Mouse (Mus musculus): ENCODE results near the gene Chst1. TPM values are rescaled to one million over a fixed set of nuclear protein-coding genes. Genes with fewer than 3 reads are reported as not detected.

Gene Chst1
- polyA plus RNA-seq, 1 experiment from 2014 or later, result 2.4 TPM

DNA sequence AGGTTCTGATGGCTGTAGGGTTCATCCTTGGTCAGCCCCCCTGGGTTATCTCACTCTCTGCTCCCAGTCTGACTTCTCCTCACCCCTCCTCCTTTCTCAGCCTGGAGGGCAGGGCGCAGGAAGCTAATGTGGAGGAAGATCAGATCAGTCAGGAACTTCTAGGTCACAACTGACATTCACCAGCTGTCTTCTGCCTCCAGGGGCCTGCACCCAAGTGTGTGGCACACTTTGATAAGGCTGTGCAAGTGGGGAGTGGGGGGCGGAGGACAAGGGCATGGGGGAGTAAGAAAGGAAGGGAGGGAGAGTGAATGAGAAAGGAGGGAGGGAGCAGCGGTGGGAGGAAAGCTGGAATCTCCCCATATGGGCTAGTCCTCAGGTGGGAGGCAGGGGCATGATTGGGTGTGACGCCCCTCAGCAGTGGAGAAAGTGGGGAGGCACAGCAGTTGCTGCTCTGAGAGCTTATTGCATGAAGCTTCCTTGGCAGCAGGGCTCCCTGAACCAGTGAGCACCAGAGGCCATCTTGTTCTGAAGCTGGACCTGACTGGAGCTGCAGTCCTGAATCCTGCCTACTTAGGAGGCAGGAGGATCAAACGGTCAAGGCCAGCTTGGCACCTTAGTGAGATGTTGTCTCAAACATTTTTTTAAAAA, 49.8 kb downstream of the Chst1 start:
- ATAC-seq (replicated peaks; ENCODE audit: insufficient number of reproducible peaks, low FRiP score, low TSS enrichment, low read depth) (no peak), DNase-seq (ENCODE audit: low spot score) (no peak)
- Histone ChIP-seq H3K4me2 (ENCODE audit: low read depth, low read length) (no peak overlapping the region), H3K9me3 (replicated peaks; ENCODE audit: control insufficient read depth, low read length) (no peaks in the 10 kb centered on the region), H3K4me3 (ENCODE audit: low read depth, low read length) (no peak overlapping the region), H3K4me1 (ENCODE audit: control insufficient read depth, insufficient read depth, low read length) (no peaks in the 10 kb centered on the region), H3K36me3 (replicated peaks; ENCODE audit: control insufficient read depth, insufficient read depth, low read depth, low read length) (no peaks in the 10 kb centered on the region), H3K27me3 (ENCODE audit: control insufficient read depth, insufficient read depth, low read length) (no peaks in the 10 kb centered on the region), H3K27ac (replicated peaks; ENCODE audit: low read depth, low read length) (no peak overlapping the region), H3K9ac (replicated peaks; ENCODE audit: low read length) (no peak overlapping the region)
- WGBS, result 63% methylated on average over 5 of the region's 5 CpGs

DNA sequence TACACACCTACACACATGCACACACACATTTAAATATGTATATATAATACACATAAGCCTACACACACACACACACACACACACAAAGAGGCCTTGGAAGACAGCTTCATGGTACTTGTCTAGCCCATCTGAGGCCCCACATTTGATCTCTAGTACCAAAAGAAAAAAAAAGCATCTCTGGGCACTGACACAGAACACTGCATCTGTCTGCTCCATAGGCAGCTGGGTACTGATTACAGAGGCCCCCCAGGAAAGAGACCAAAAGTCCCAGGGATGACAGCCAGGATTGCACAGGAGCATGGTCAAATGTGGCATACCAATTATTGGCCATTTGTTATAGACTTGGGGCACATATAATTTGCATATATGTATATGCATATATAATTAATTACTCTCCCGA, 50.9 kb downstream of the Chst1 start:
- no peaks in the 10 kb centered on the region for H3K36me3 ChIP-seq (replicated peaks; ENCODE audit: control insufficient read depth, insufficient read depth, low read depth, low read length)
- no peaks in the 10 kb centered on the region for H3K27me3 ChIP-seq (ENCODE audit: control insufficient read depth, insufficient read depth, low read length)
- H3K4me2 ChIP-seq (ENCODE audit: low read depth, low read length), result no peak overlapping the region
- 76% methylated on average over 1 of the region's 1 CpGs for WGBS
- no peak overlapping the region for H3K27ac ChIP-seq (replicated peaks; ENCODE audit: low read depth, low read length)
- DNase-seq (ENCODE audit: low spot score) (no peak), ATAC-seq (replicated peaks; ENCODE audit: insufficient number of reproducible peaks, low FRiP score, low TSS enrichment, low read depth) (no peak)
- no peaks in the 10 kb centered on the region for H3K4me1 ChIP-seq (ENCODE audit: control insufficient read depth, insufficient read depth, low read length)
- no peak overlapping the region for H3K4me3 ChIP-seq (ENCODE audit: low read depth, low read length)
- H3K9me3 ChIP-seq (replicated peaks; ENCODE audit: control insufficient read depth, low read length), result no peaks in the 10 kb centered on the region
- no peak overlapping the region for H3K9ac ChIP-seq (replicated peaks; ENCODE audit: low read length)

DNA sequence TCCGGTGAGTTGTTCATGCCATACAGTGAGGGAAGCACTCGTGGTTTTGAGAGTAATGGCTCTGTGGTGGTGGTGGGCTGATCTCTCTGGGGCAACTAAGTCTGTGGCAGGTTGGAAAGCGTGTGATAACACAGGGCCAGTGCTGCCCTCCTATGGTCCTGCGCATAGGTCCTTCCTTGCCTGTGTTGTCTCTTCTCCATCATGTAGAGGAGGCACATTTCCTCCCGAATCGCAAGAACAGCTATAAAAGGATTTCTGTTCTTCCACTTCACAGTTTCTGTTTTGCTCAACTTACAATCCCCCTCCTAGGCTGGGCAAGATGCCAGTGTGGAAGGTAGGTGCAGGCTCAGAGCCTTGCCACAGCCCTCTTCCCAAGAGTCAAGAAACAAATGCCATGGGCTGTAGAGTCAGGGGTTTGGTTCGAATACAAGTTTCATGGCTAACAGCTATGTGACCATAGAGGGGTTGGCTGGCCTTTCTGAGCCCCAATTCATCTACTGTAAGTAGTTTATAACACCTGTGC, 51.8 kb downstream of the Chst1 start:
- H3K9ac ChIP-seq (replicated peaks; ENCODE audit: low read length), result no peak overlapping the region
- no peak for DNase-seq (ENCODE audit: low spot score)
- H3K36me3 ChIP-seq (replicated peaks; ENCODE audit: control insufficient read depth, insufficient read depth, low read depth, low read length), result no peaks in the 10 kb centered on the region
- H3K27ac ChIP-seq (replicated peaks; ENCODE audit: low read depth, low read length), result no peak overlapping the region
- H3K4me3 ChIP-seq (ENCODE audit: low read depth, low read length), result no peak overlapping the region
- 86% methylated on average over 7 of the region's 7 CpGs for WGBS
- no peaks in the 10 kb centered on the region for H3K4me1 ChIP-seq (ENCODE audit: control insufficient read depth, insufficient read depth, low read length)
- H3K4me2 ChIP-seq (ENCODE audit: low read depth, low read length), result no peak overlapping the region
- H3K9me3 ChIP-seq (replicated peaks; ENCODE audit: control insufficient read depth, low read length), result no peaks in the 10 kb centered on the region
- H3K27me3 ChIP-seq (ENCODE audit: control insufficient read depth, insufficient read depth, low read length), result no peaks in the 10 kb centered on the region
- ATAC-seq (replicated peaks; ENCODE audit: insufficient number of reproducible peaks, low FRiP score, low TSS enrichment, low read depth), result no peak

DNA sequence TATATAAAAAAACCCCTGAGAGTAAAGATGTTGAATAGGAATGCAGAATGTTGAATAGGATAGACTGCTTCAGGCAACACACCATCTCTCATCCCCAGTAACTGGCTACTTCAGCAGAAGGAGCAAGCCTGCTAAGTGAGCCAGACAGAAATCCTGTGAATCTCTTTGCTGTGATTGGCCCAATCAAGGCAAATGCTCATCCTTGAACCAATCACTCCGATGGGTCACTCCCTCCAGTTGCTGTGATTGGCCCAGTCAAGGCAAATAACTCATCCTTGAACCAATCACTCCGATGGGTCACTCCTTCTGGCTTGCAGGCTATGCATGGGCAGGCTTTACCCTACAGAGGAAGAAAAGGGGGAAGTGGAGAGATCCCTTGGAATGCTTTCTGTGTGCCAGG, 57.7 kb downstream of the Chst1 start:
- no peaks in the 10 kb centered on the region for H3K9me3 ChIP-seq (replicated peaks; ENCODE audit: control insufficient read depth, low read length)
- no peak overlapping the region for H3K4me2 ChIP-seq (ENCODE audit: low read depth, low read length)
- no peaks in the 10 kb centered on the region for H3K27me3 ChIP-seq (ENCODE audit: control insufficient read depth, insufficient read depth, low read length)
- H3K27ac ChIP-seq (replicated peaks; ENCODE audit: low read depth, low read length), result no peak overlapping the region
- no peaks in the 10 kb centered on the region for H3K4me1 ChIP-seq (ENCODE audit: control insufficient read depth, insufficient read depth, low read length)
- H3K9ac ChIP-seq (replicated peaks; ENCODE audit: low read length), result no peak overlapping the region
- no peak for ATAC-seq (replicated peaks; ENCODE audit: insufficient number of reproducible peaks, low FRiP score, low TSS enrichment, low read depth)
- no peaks in the 10 kb centered on the region for H3K36me3 ChIP-seq (replicated peaks; ENCODE audit: control insufficient read depth, insufficient read depth, low read depth, low read length)
- H3K4me3 ChIP-seq (ENCODE audit: low read depth, low read length), result no peak overlapping the region
- no peak for DNase-seq (ENCODE audit: low spot score)
- WGBS, result 91% methylated on average over 2 of the region's 2 CpGs

DNA sequence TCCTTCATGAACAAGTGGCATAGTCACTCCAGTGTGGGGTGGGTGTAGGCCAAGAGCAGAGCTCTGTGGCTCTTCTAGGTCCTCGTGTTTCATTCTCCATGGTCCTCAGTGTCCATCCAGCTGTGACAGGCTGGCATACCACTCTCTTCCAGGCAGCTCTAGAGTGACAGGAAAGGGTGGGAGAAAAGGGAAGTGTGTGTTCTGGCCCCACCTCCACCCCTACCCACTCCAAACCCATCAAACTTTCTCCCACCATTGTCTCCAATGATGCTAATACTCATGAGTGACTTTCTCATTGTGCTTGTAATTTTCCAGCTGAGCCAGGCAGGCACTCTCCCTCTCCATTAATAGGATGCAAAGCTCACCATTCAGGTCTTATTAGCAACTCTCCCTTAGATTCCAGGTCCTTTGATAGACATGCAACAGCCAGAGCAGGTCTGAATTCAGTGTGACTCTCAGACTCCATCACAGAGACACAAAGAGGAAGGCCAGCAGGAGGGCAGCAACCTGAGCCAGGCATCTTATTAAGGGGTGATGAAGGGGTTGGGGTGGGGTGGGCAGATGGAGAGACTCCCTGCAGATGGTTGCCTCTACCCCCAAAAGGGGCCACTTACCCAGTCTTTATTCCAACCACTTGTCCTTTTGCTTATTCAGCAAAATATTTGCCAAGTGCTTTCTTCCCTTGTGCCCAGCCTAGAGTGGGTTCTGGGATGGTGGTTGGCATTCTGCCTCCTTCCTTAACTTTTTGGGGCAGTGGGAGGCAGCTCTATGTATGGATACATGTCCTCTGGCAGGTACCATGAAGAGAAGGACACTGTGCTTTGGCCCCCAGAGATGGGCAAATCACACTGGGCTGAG, 59.0 kb downstream of the Chst1 start:
- no peaks in the 10 kb centered on the region for H3K4me1 ChIP-seq (ENCODE audit: control insufficient read depth, insufficient read depth, low read length)
- no peaks in the 10 kb centered on the region for H3K36me3 ChIP-seq (replicated peaks; ENCODE audit: control insufficient read depth, insufficient read depth, low read depth, low read length)
- H3K27ac ChIP-seq (replicated peaks; ENCODE audit: low read depth, low read length), result no peak overlapping the region
- no peak overlapping the region for H3K4me2 ChIP-seq (ENCODE audit: low read depth, low read length)
- H3K9me3 ChIP-seq (replicated peaks; ENCODE audit: control insufficient read depth, low read length), result no peaks in the 10 kb centered on the region
- no peaks in the 10 kb centered on the region for H3K27me3 ChIP-seq (ENCODE audit: control insufficient read depth, insufficient read depth, low read length)
- H3K4me3 ChIP-seq (ENCODE audit: low read depth, low read length), result no peak overlapping the region
- H3K9ac ChIP-seq (replicated peaks; ENCODE audit: low read length), result no peak overlapping the region
- DNase-seq (ENCODE audit: low spot score), result no peak
- 57% methylated on average over 1 of the region's 1 CpGs for WGBS
- no peak for ATAC-seq (replicated peaks; ENCODE audit: insufficient number of reproducible peaks, low FRiP score, low TSS enrichment, low read depth)

DNA sequence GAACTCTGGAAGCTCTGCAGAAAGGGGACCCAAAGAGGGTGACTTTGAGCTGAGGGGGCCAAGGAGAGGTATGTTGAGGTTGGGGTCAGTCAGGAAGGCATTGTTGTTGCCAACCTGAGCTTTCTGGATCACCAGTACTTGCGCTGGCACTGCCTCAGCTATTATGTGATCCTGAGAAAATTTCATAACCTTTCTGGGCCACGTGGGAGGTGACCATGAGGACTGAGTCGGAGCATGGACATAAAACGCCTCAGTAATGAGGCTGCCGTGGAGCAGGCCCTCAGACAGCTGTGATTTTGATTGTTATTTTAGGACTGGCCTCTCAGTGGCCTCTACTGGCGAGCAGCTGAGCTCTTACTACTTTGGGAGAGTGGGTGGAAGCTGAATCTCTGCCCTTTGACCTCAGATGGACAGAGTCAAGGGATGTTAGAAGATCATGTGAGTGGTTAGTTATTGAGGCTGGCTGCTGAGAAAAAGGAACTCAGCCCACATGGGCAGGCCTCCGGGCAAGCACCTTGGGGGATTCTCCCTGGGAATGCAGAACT, 60.1 kb downstream of the Chst1 start:
- no peak for ATAC-seq (replicated peaks; ENCODE audit: insufficient number of reproducible peaks, low FRiP score, low TSS enrichment, low read depth)

DNA sequence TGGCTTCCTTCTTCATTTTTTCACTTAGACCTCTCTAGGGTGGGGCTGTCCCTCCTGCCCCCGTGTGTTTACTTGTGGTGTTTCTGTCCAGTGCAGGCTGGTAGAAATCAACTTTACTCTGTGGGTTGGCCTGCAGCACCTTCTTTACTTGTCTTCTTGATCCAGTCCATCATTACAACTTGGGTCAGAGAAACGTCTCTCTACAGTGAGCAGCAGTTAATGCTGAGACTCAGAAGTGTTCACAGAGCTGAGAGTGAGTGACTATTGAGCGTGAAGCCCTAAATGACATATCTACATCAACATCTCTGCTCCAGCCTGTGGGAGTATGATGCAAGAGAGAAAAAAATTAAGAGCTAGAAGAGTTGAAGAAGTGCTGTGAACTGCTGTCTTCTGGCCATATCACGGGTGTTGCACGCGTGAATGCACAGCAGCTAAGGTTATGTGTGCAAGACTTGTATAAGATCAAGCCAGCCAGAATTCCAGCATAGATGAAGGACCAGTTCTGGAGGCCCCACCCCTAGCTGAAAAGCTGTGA, 63.1 kb downstream of the Chst1 start:
- WGBS, result 89% methylated on average over 6 of the region's 6 CpGs
- Histone ChIP-seq H3K4me2 (ENCODE audit: low read depth, low read length) (no peak overlapping the region), H3K27me3 (ENCODE audit: control insufficient read depth, insufficient read depth, low read length) (no peaks in the 10 kb centered on the region), H3K9me3 (replicated peaks; ENCODE audit: control insufficient read depth, low read length) (no peaks in the 10 kb centered on the region), H3K9ac (replicated peaks; ENCODE audit: low read length) (no peak overlapping the region), H3K4me3 (ENCODE audit: low read depth, low read length) (no peak overlapping the region), H3K27ac (replicated peaks; ENCODE audit: low read depth, low read length) (no peak overlapping the region), H3K36me3 (replicated peaks; ENCODE audit: control insufficient read depth, insufficient read depth, low read depth, low read length) (no peaks in the 10 kb centered on the region), H3K4me1 (ENCODE audit: control insufficient read depth, insufficient read depth, low read length) (no peaks in the 10 kb centered on the region)
- no peak for ATAC-seq (replicated peaks; ENCODE audit: insufficient number of reproducible peaks, low FRiP score, low TSS enrichment, low read depth)
- no peak for DNase-seq (ENCODE audit: low spot score)

More for the DNA sequence above, 60.1 kb downstream of the Chst1 start:
- no peaks in the 10 kb centered on the region for H3K9me3 ChIP-seq (replicated peaks; ENCODE audit: control insufficient read depth, low read length)
- no peaks in the 10 kb centered on the region for H3K27me3 ChIP-seq (ENCODE audit: control insufficient read depth, insufficient read depth, low read length)
- H3K4me3 ChIP-seq (ENCODE audit: low read depth, low read length), result no peak overlapping the region
- no peak for DNase-seq (ENCODE audit: low spot score)
- WGBS, result 45% methylated on average over 7 of the region's 7 CpGs
- H3K27ac ChIP-seq (replicated peaks; ENCODE audit: low read depth, low read length), result no peak overlapping the region
- no peak overlapping the region for H3K4me2 ChIP-seq (ENCODE audit: low read depth, low read length)
- H3K9ac ChIP-seq (replicated peaks; ENCODE audit: low read length), result no peak overlapping the region
- H3K36me3 ChIP-seq (replicated peaks; ENCODE audit: control insufficient read depth, insufficient read depth, low read depth, low read length), result no peaks in the 10 kb centered on the region
- no peaks in the 10 kb centered on the region for H3K4me1 ChIP-seq (ENCODE audit: control insufficient read depth, insufficient read depth, low read length)
